ENCODE assay signal across 8 mouse cellular contexts in the genomic region with DNA sequence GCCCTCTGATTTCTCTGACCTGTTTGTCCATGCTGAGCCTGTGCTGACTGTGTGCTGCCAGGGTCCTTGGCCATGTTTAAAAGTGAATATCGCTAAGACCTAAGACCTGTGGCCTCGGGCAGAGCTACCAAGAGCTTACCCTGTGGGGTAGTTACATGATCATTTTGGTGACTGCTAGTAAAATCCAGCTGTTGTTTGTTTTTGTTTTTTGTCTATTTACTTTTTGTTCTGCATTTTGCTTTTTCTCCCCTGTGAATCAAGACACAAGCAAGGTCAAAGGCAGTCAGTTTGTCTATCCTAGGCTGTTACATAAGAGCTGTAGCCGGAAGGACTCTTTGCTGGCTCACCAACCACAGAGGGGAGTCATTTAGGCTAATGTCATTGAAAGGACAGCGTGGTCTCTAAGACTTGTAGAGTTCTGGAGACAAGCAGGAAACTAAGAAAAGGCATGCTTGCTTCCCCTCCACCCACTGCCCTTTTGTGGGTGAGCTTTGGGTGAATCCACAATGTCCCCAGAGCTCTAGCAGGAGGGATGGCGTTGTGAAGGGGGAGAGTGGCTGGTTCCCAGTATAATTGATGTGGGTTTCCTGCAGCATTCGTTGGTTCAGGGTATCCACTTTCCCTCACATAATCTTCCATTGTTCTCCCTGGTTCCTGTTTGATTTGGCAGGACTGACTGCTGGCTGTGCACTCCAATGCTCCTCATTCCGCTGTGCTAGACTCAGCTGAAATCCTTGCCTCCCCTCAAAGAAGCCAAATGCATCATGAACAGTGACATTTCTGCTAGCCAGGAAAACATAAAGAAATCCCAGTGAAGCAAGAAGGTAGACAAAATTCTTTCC. TPM values are rescaled to one million over a fixed set of nuclear protein-coding genes. Genes with fewer than 3 reads are reported as not detected.
A peak's percentile ranks its signal among the peaks of the same experiment; 100 is the strongest.
DNase-seq lines count a peak whose midpoint lies in the region; ATAC-seq and TF ChIP-seq lines count a peak whose summit lies in the region.
"Had no signal": no experiment of that assay in that cellular context is flagged by ENCODE, and none has a peak within 500 bp of the region (broad histone marks: within the 10 kb centered on the region; RNA-seq: fewer than 3 reads in every experiment).

No protein-coding gene starts in this region.

- no peaks in the 10 kb centered on the region for H3K27me3 ChIP-seq in lung, embryonic 14.5 days (ENCODE audit: insufficient read depth, low read length)
- H3K27me3 ChIP-seq in hindbrain, embryonic 16.5 days (replicated peaks; ENCODE audit: control insufficient read depth, insufficient read depth, low read length), result no peaks in the 10 kb centered on the region

- DNase-seq in lung, embryonic 14.5 days, result peak; percentile 55
- DNase-seq in lung, adult 2 months, result no peak
- DNase-seq in fibroblast of lung, adult 2 months (ENCODE audit: low read depth), result peak; percentile 77
- peak; percentile 9 for DNase-seq in skeletal muscle tissue, adult 2 months (ENCODE audit: low read depth, low spot score)
- DNase-seq in frontal cortex, postnatal 10 days (ENCODE audit: low spot score in 2 of 2), result no peak
- DNase-seq in thymus, postnatal 25 days, result no peak

- no peak for TF ChIP-seq POLR2A in lung, adult 2 months (IDR thresholded peaks at IDR 0.05; ENCODE audit: borderline replicate concordance, extremely low read depth, low read depth, low read length)

- no peaks in the 10 kb centered on the region for H3K9me3 ChIP-seq in lung, embryonic 14.5 days (ENCODE audit: low read depth, low read length)
- H3K9me3 ChIP-seq in hindbrain, embryonic 16.5 days (ENCODE audit: control insufficient read depth, low read length), result no peaks in the 10 kb centered on the region

- peak overlapping the region; percentile 72 for H3K27ac ChIP-seq in lung, embryonic 14.5 days (ENCODE audit: low read depth)
- peak overlapping the region; percentile 44; the same call in 1 of the 2 replicates for H3K27ac ChIP-seq in hindbrain, embryonic 16.5 days (ENCODE audit: low read depth, low read length)

- H3K9ac ChIP-seq in lung, embryonic 14.5 days, result no peak overlapping the region
- no peak overlapping the region for H3K9ac ChIP-seq in hindbrain, embryonic 16.5 days (ENCODE audit: low read depth, low read length)

- H3K4me3 ChIP-seq in lung, embryonic 14.5 days (ENCODE audit: low read depth, low read length), result no peak overlapping the region
- H3K4me3 ChIP-seq in lung, adult 2 months (replicated peaks; ENCODE audit: extremely low read depth, low read depth, low read length), result no peak overlapping the region
- H3K4me3 ChIP-seq in hindbrain, embryonic 16.5 days (ENCODE audit: low read length), result no peak overlapping the region

- no peak for TF ChIP-seq CTCF in lung, embryonic 14.5 days (IDR thresholded peaks at IDR 0.05; ENCODE audit: low read depth)
- no peak for TF ChIP-seq CTCF in lung, adult 2 months (IDR thresholded peaks at IDR 0.05; ENCODE audit: insufficient read depth, low read length)

- ATAC-seq in lung, embryonic 14.5 days (ENCODE audit: insufficient read depth), result peak; percentile 82; the same call in 1 of the 2 replicates
- ATAC-seq in hindbrain, embryonic 16.5 days, result peak; percentile 88

- no peaks in the 10 kb centered on the region for H3K36me3 ChIP-seq in lung, embryonic 14.5 days (ENCODE audit: insufficient read depth)
- H3K36me3 ChIP-seq in hindbrain, embryonic 16.5 days (ENCODE audit: control insufficient read depth, insufficient read depth, low read length), result no peaks in the 10 kb centered on the region

- no peak overlapping the region for H3K4me2 ChIP-seq in lung, embryonic 14.5 days
- no peak overlapping the region for H3K4me2 ChIP-seq in hindbrain, embryonic 16.5 days (ENCODE audit: low read length)

- peaks cover 9% of the 10 kb centered on the region for H3K4me1 ChIP-seq in lung, embryonic 14.5 days (ENCODE audit: insufficient read depth)
- peaks cover 6% of the 10 kb centered on the region for H3K4me1 ChIP-seq in lung, adult 2 months (ENCODE audit: control insufficient read depth, insufficient read depth, low read length)
- peaks cover 3% of the 10 kb centered on the region; the same call in 1 of the 2 replicates for H3K4me1 ChIP-seq in hindbrain, embryonic 16.5 days (ENCODE audit: control insufficient read depth, insufficient read depth, low read depth, low read length)

- 43% methylated on average over 7 of the region's 7 CpGs for WGBS in lung, embryonic 14.5 days
- WGBS in lung, adult 2 months, result 30% methylated on average over 7 of the region's 7 CpGs
- WGBS in hindbrain, embryonic 16.5 days, result 47% methylated on average over 7 of the region's 7 CpGs

RNA-seq across cellular contexts. Expression of a gene that starts 33.9 kb away (rescaled TPM):
- polyA plus RNA-seq in lung, embryonic 14.5 days (2014; fragmentation: Nextera tagmentation; extraction: Ambion mirVana), result not detected in 2 replicates
- not detected in 2 replicates for polyA plus RNA-seq in lung, adult 2 months (2012; rRNA removed)
- polyA plus RNA-seq in hindbrain, embryonic 16.5 days (2015; fragmentation: Nextera tagmentation; extraction: Ambion mirVana), result not detected in 2 replicates
- polyA plus RNA-seq: spleen, adult 2 months had no signal

Comparison
In these comparisons a context has a peak if more than half of its experiments do, and no peak if none do; other contexts are left out.
1. DNase-seq: peak in lung, embryonic 14.5 days (single experiment), fibroblast of lung, adult 2 months (single experiment) and skeletal muscle tissue, adult 2 months (single experiment); none in lung, adult 2 months (single experiment), frontal cortex, postnatal 10 days (0 of 2) and thymus, postnatal 25 days (single experiment).